Mouse (Mus musculus) c-Kit-positive CD71-positive TER-119-positive erythroid progenitor cells, embryonic 14.5 days (primary cell): ENCODE measurements at regions not wholly inside any gene's neighbourhood (a gene's known extent, or its start where the extent isn't known, plus 50 kb on each side); places are given as distances from the start of the nearest gene placed in this dataset.
"Not testable (repeated sequence)": the region's sequence is repeated elsewhere in the genome, so short reads cannot be mapped to it uniquely, and the experiment has no call there.

ENCODE experiments used
- DNase-seq: peaks from one replicate; pipeline ENCODE4 v3.0.0-alpha.2; 2013; ENCODE audit warnings: low spot score

DNA sequence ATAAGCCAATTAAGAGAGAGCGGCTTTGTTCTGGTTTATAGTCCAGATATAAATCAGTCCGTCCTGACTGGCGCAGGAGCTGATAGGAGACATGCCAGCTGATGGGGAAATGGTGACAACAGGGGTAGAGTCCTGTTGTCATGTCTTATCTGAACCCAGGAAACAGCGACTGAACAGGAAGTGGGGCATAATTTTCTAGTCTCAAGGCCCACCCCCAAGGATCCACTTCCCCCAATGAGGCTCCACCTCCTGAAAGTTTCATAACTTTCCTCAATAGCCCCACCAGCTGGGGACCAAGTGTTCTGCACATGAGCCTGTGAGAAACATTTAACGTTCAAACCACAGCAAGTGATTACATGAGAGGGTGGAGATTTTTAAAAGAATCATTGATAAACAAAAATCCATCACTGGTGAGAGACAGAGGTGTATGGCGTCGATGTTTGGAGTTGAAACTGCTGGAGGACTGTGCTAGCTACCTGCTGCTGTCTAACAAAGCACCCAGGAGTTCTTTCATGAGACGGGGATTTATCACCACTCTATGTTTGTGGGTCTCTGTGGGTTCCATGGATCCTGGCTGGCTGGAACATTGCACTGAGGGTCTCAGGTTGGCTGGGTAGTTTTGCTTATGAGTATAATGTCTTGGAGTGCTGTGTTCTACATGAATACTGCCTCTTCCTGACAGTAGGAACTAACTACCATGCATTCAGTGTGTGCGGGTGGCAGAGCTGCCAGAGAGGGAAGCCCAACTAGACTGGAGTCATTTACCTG lies 132.0 kb upstream of the Gadl1 start:
- DNase-seq = no peak

DNA sequence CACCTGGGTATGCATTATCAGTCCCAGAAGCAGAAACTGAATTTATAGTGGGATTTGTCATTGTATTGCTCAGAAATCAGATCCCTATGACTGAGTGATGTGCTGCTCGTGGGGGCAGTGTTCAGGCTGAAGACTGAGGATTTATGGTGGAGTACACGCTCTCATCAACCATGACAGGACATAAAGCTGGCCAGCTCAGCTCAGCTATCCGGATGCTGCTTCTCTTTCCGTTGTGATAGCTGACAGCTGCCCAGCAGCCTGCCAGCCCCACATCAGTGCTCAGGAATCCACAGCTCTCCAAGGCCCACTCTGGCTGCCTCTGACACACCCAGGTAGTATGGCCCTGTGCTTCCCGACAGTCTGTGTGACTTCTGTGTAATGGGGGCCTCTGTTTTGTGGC lies 130.4 kb upstream of the Gadl1 start:
- DNase-seq = no peak

DNA sequence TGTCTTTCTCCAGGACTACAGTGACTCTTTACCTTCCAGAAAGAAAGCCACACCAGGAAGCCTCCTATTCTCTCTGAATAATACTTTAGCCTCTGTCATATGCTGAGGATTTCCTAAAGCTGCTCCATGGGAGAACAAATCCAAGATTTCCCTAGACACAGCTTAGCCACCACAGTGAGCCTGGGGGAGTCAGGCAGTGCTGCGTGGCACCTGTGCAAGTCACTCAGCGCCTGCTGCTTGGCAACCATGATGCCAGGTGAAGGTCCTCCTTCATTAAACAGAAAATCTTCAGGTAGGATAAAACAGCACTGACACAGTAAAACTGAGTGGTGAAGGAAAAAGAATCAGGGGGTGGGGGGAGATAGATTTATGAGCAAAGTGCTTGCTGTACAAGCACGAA lies 109.9 kb upstream of the Gadl1 start:
- no peak for DNase-seq

DNA sequence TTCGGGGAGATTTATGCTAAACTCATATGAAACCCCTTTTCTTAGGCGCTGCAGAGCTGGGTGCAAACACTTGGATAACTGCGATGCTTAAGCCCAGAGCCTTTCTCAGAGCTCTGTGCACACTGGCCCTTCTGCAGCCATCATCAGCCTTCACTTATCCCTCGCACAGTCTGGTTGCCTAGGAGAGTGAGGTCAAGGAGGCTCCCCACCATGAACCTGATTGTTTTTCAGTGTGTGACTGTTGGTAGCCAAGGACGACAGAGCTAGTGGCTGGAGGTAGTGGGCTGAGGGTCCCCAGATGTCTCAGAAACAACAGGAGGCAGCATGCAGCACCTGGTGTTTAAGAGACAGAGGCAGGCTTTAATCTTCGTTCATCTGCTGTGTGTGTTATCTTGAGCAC lies 108.6 kb upstream of the Gadl1 start:
- DNase-seq = no peak

DNA sequence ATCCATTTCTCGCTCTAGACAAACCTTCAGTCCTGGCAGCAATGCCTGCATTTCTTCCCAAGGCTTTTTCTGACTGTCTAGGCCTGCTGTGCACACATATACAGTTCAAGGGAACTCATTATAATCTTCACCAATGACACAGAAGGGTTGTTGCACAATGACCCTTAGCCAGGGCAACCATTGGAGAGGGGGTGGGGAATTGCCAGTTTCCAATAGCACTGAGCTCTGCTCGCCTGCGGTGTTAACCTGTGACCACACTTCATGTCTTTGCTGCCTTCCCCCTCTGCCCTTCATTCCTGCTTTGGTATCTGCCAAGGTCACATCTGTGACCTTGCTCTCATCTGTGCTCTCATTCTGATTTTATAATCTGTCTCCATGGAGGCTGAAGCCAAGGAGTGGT lies 106.2 kb upstream of the Gadl1 start:
- DNase-seq = no peak

DNA sequence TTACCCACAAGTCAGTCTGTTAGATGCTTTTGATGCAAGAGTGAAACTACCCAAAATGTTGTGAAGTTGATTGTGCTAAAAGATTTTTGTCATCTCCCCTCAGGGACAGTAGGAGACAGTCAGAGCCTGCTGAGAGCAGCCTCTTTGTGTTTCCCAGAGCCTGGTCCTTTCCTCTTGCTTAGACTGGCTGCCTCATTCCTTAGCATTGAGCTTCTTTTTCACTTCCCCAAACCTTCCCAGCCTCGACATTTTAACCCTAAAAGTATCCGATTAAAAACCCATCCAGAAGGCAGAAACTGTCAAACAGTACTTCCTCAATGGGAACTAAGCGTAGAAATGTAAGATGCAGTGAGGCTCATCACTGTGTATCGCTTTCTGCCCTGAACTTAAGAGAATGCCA lies 104.0 kb upstream of the Gadl1 start:
- DNase-seq = no peak

DNA sequence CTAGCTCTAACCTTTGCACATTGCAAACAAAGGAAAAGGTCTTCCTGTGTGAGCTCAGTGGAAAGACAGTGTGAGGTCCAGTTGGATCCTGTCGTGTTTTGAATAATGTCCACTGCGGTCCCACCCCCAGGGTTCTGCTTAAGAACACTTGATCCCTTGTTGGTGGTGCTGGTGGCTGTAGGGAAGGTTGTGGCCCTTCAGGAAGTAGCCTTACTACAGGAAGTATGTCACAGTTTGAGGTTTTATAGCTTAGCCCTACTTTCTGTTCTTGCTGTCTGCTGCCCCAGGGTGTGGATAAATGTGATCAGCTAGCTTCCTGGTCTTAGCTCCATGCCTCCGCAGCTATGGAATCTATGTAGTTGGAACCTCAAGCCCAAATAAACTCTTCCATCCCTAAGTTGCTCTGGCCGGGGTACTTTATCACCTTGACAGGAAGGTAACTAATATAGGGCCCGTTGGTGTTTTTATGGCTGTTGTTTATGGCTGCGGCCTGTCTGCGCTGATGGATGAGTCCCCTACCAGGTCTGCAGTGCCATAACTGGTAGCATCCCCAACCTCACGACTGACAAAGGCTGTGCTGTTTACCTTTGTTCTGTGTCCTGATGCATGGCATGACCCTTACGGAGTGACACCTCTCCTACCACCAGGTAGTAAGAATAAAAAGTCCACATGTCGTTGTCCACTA lies 103.1 kb upstream of the Gadl1 start:
- no peak for DNase-seq

DNA sequence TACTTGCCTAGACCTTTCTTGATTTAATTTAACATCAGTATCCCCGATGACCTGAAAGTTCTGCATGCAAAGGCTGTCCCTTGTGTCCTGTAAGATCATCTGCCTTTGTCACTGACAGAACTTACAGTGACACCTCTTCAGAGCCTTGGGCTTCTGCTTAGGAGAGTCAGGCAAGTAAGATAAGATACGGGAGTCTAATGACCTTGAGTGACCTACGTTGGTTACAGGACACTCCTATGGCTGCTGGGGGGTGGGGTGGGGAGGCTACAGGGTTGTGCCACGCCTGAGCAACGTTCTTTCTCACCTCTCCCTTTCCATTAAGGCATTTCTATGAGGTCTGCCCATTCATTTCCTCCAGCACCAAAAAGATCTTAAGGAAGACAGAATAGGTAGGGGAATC lies 69.1 kb upstream of the Gadl1 start:
- DNase-seq = no peak

DNA sequence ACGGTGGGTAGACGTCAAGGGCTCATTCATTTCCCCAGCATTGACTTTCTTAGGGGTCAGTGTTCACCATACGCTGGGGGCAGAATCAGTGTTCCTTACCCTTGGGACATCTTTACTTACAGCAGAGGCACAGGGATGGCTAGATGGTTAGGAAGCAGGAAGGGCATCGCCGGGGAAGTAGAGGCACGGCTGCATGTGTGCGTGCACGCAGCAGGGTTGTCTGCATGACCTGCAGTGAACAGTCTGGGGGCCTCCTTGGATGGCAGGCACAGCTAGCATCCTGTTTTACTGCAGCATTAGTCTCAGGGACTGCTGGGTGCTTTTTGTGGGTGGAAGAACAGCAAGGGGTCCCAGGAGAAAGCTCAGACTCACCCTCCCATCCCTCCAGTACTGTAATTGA lies 68.5 kb upstream of the Gadl1 start:
- DNase-seq = no peak

DNA sequence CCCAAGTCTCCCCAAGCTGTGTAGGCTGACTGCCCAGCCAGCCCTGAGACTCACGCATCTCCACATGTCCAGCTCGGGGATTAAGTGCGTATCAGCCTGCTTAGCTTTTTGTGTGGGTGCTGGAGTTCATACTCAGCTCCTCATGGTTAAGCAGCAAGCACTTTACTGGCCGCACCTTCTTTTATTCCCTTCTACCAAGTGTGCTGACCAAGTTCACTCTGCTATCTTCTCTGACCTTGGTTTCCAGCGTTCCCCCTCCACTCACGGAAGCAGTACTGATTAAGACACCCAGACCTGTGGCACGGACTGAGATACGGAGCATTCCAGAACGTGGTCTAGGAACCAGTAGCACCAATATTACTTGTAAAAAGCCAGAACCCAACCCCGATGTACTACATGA lies 67.6 kb upstream of the Gadl1 start:
- no peak for DNase-seq

DNA sequence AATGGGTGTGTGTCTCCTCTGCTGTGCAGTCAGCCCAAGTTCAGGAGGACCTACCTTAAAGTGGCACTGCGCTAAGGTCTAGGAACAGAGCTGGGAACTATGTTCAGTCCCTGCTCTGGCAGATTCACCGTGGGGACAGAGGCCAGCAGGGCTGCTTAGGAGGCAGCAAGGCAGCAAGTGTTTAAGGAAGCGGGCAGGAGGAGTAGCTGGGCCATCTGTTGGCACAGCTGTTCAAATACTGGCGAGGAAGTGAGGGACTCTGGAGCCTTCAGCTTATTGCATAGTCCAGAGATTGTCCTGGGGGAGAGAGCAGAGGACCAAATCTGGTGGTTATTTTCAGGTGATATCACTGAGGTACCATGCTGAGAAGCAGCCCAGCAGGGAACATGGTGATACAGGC lies 64.9 kb upstream of the Gadl1 start:
- no peak for DNase-seq

DNA sequence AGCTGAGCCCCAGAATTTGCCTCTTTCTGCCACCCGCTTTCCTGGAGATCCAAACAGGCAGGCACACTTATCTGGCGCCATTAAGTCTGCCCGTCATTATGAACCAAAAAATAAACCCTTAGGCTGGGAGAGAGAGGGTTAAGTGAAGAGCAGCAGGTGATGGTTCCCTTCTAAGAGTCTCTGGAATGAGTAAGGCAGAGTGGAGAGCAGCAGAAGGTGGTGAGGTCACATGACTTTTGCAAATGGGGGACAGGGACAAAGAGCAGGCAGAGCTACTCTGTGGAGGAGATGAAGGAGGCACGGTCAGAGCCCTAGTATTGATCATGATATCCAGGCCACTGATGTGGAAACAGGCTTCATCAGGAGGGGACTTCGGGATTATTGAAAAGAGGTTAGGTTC lies 64.2 kb upstream of the Gadl1 start:
- DNase-seq = no peak

DNA sequence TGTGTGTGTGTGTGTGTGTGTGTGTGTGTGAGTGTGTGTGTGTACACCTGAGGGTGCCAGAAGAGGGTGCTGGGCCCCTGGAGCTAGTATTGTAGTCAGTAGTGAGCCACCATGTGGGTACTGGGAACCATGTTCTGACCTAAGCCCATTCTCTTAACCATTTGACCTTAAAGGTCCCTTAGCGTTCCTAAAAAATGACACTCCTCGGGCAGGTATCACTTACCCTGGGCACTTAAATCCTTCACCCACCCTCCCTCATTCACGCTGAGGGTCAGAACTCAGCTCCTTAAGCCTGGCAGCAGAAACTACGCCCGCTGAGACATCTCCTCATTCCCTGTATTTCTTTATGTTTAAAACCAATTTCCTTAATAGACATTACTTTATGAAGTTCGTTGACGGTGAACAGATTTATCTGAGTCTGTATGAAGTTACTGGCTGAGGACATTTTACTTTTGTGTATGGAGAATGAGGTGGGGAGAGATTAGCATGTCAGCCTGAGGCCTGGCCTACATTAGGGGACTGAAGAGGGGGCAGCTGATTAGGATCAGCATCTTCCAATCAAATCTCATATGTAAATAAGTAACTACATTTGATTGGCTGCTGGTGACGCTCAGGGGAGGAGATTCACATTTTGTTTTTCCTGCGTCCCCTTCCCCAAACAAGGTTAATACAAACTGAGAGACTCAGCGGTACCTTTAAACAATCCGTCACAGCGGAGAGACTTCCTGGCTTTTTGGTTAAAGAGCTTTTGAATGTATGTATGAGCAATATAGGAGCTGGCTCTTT lies 61.8 kb upstream of the Gadl1 start:
- no peak for DNase-seq

DNA sequence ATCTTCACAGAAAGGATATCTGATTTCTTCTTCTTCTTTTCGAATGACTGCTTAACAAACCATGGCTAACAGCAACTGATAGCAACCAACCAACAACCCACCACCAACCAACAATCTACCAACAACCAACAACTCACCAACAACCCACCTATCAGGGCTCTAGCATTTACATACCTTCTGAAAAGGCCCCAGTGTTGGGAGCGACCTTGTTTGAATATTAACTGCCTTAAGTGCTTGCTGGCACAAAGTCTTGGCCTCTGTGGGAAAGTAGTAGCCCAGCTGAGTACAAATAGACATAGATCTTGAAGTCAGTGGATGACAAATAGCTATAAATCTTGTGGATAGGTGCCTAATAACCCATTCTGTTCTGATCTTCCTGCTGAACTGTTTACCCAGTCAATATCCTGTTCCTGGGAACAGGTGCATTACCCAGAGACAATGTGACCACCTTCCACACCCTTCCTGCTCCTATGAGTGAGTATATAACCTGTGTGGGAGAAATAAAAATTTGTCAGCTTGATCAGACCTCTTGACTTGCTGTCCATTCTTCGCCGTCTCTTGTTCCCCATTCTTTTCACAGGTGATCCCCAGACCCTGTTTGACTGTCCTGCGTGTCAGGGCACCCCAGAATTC lies 55.9 kb upstream of the Gadl1 start:
- not testable (repeated sequence) for DNase-seq

DNA sequence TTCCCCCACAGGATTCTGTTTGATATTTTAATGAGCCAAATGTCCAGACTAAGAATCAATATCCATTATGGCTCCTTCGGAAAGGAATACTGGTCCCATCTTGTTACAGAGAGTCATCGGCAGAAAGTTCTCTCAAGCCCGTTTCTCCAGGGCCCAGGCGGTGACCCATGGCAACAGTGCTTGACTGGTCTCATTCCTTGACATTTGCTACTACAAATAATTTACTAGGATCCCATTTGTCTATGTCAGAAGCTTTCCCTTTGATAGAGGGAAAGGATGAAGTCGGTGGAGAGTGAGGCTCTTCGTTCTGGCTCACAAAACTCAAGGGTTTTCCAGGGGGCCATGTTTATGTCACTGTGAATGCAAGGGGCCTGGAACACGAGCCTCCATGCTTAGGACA lies 52.0 kb upstream of the Gadl1 start:
- no peak for DNase-seq

DNA sequence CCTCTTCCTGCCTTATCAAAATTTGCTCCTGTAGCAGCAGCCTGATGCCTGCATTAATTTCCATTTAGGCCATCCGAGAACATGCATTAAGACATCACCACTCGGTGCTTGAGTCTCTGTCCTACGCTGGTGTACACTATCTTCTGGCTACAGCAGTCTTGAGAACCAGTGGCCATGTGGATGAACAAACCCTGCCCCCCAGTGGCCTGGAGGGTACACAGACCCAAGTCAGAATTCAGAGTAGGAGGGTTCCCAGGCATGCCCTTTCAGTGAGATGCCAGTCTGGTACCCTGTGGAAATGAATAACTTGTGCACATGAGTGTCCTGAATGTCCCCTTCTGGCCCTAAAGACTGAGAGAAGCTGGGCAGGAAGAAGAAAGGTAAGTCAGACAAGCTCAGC lies 50.4 kb upstream of the Gadl1 start:
- no peak for DNase-seq
